Mouse (Mus musculus) liver, adult 2 months (tissue): ENCODE results near the gene Specc1. TPM values are rescaled to one million over a fixed set of nuclear protein-coding genes. Genes with fewer than 3 reads are reported as not detected.

Source experiments
- DNase-seq: peaks from one replicate; pipeline ENCODE4 v3.0.0-alpha.2; 2011; ENCODE audit warnings: low read depth, low spot score; ENCODE audit errors: extremely low read depth
- H3K27ac ChIP-seq: fragments of 200-500 bp; replicated peaks from 2 replicates; pipeline ENCODE4 v1.5.1; 2012; ENCODE audit warnings: low read depth, mild to moderate bottlenecking, control low read depth, inconsistent platforms, low read length; ENCODE audit not compliant: insufficient read depth
- H3K27me3 ChIP-seq: fragments of 200-500 bp; 2 replicates; pipeline ENCODE4 v1.6.1; 2012; ENCODE audit warnings: mild to moderate bottlenecking, moderate library complexity, low read length, inconsistent platforms; ENCODE audit not compliant: control insufficient read depth, insufficient read depth
- H3K36me3 ChIP-seq: fragments of 200-500 bp; 2 replicates; pipeline ENCODE4 v1.6.1; 2012; ENCODE audit warnings: low read length, inconsistent platforms; ENCODE audit not compliant: control insufficient read depth, insufficient read depth
- H3K4me1 ChIP-seq: fragments of 200-500 bp; 2 replicates; pipeline ENCODE4 v1.6.1; 2011; ENCODE audit warnings: low read length; ENCODE audit not compliant: control insufficient read depth, insufficient read depth
- H3K4me3 ChIP-seq: fragments of 200-500 bp; 2 replicates; pipeline ENCODE4 v1.5.1; 2011; ENCODE audit warnings: low read depth, mild to moderate bottlenecking, control low read depth, low read length, moderate library complexity; ENCODE audit not compliant: insufficient read depth
- H3K79me2 ChIP-seq: fragments of 200-500 bp; 2 replicates; pipeline ENCODE4 v1.6.1; 2012; ENCODE audit warnings: inconsistent platforms, mild to moderate bottlenecking, low read length, moderate library complexity; ENCODE audit not compliant: control insufficient read depth, insufficient read depth
- H3K9ac ChIP-seq: fragments of 200-500 bp; 2 replicates; pipeline ENCODE4 v1.6.1; 2012; ENCODE audit warnings: low read depth, mild to moderate bottlenecking, control low read depth, inconsistent platforms, low read length
- CTCF ChIP-seq: fragments of 200-500 bp; IDR thresholded peaks from 2 replicates; pipeline ENCODE4 v1.5.1; 2011; ENCODE audit warnings: low read depth, low read length, control low read depth
- POLR2A ChIP-seq: fragments of 200-500 bp; IDR thresholded peaks from 2 replicates; pipeline ENCODE4 v1.6.1; 2011; ENCODE audit warnings: low read length, control low read depth; ENCODE audit not compliant: insufficient read depth; ENCODE audit errors: extremely low read depth
- WGBS: fragments of 180-500 bp; shearing (Covaris S2); methylation state at CpG from one replicate; pipeline ENCODE4 v1.1.7; 2018; 5-methylcytosine and 5-hydroxymethylcytosine counted together
- polyA plus RNA-seq: library from polyadenylated mRNA; depleted of rRNA; stranded (reverse); fragments of >200 nt; gene quantifications from 2 replicates; pipeline ENCODE4 v1.2.3, GENCODE M21; 2012
- total RNA-seq: library from RNA; depleted of rRNA; stranded (reverse); fragments of >200 nt; gene quantifications from 2 replicates; pipeline ENCODE4 v1.2.3, GENCODE M21; 2014

The Specc1 gene
- total and polyA plus RNA-seq, 2 experiments, result 0.49 to 1.1 TPM

GRCm38 (mm10) chr11:61930098-61930517 is 26.5 kb upstream of the Specc1 start, which contains the start of gene Akap10:
Gene Akap10, minus strand, starts transcription at chr11:61930252.
- peak; percentile 73 for DNase-seq
- under 1% methylated on average over 43 of the region's 43 CpGs for WGBS
- TF ChIP-seq CTCF (no peak), POLR2A (peak; percentile 80; the same call in 1 of the 2 replicates)
- peak within 1 kb of the TSS; percentile 94 for H3K27ac ChIP-seq
- peaks cover 12% of the 10 kb centered on the region for H3K4me1 ChIP-seq
- peak within 1 kb of the TSS; percentile 86 for H3K4me3 ChIP-seq
- peak within 1 kb of the TSS; percentile 86 for H3K9ac ChIP-seq
- H3K27me3 ChIP-seq, result no peaks in the 10 kb centered on the region
- H3K79me2 ChIP-seq, result peaks cover 20% of the 10 kb centered on the region; the same call in 1 of the 2 replicates
- H3K36me3 ChIP-seq, result peaks cover 2% of the 10 kb centered on the region; the same call in 1 of the 2 replicates

GRCm38 (mm10) chr11:61930640-61931586 is 25.6 kb upstream of the Specc1 start:
- Histone ChIP-seq H3K36me3 (peaks cover 2% of the 10 kb centered on the region; the same call in 1 of the 2 replicates), H3K79me2 (peaks cover 15% of the 10 kb centered on the region; the same call in 1 of the 2 replicates), H3K4me3 (peak overlapping the region; percentile 86), H3K4me1 (peaks cover 12% of the 10 kb centered on the region), H3K27me3 (no peaks in the 10 kb centered on the region), H3K27ac (peak overlapping the region; percentile 94), H3K9ac (peak overlapping the region; percentile 86)
- no peak for TF ChIP-seq CTCF
- no peak for TF ChIP-seq POLR2A
- 11% methylated on average over 11 of the region's 11 CpGs for WGBS
- DNase-seq, result peak; percentile 71

- 100% methylated on average over 1 of the region's 1 CpGs for WGBS
- no peak for DNase-seq
- H3K27me3 ChIP-seq, result no peaks in the 10 kb centered on the region
- no peaks in the 10 kb centered on the region for H3K4me1 ChIP-seq
- no peaks in the 10 kb centered on the region for H3K79me2 ChIP-seq
- H3K9ac ChIP-seq, result no peak overlapping the region
- no peak overlapping the region for H3K27ac ChIP-seq
- no peak overlapping the region for H3K4me3 ChIP-seq
- no peak for TF ChIP-seq CTCF
- no peak for TF ChIP-seq POLR2A
- H3K36me3 ChIP-seq, result no peaks in the 10 kb centered on the region
Measured at GRCm38 (mm10) chr11:61937761-61938160, 18.8 kb upstream of the Specc1 start.

DNA sequence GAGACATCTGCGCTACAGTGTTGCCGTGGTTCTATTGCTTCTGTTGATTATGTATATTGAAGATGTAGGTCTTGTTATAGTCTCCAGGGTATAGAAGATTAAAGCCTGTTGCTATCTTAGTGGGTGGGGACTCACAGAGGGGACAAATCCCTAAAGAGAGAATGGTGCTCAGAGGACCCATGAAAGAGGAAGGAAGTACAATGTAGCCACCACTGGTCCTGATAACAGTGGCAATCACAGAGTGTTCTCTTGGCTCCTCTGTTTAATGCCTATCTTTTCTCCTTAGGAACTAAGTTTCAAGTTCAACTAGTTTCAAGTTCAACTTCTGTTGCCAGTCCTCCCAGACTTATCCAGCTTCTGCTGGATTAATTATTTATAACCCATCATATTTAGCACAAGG is 13.7 kb upstream of the Specc1 start:
- Histone ChIP-seq H3K79me2 (no peaks in the 10 kb centered on the region), H3K9ac (no peak overlapping the region), H3K27ac (no peak overlapping the region), H3K27me3 (no peaks in the 10 kb centered on the region), H3K4me3 (no peak overlapping the region), H3K36me3 (no peaks in the 10 kb centered on the region), H3K4me1 (no peaks in the 10 kb centered on the region)
- no peak for DNase-seq
- TF ChIP-seq CTCF (no peak), POLR2A (no peak)
- WGBS, result 81% methylated on average over 2 of the region's 2 CpGs

GRCm38 (mm10) chr11:61944417-61944816 is 12.1 kb upstream of the Specc1 start:
- Histone ChIP-seq H3K4me3 (no peak overlapping the region), H3K79me2 (no peaks in the 10 kb centered on the region), H3K27ac (no peak overlapping the region), H3K9ac (no peak overlapping the region), H3K4me1 (no peaks in the 10 kb centered on the region), H3K36me3 (no peaks in the 10 kb centered on the region), H3K27me3 (no peaks in the 10 kb centered on the region)
- no peak for TF ChIP-seq CTCF
- TF ChIP-seq POLR2A, result no peak
- 82% methylated on average over 9 of the region's 9 CpGs for WGBS
- no peak for DNase-seq

DNA sequence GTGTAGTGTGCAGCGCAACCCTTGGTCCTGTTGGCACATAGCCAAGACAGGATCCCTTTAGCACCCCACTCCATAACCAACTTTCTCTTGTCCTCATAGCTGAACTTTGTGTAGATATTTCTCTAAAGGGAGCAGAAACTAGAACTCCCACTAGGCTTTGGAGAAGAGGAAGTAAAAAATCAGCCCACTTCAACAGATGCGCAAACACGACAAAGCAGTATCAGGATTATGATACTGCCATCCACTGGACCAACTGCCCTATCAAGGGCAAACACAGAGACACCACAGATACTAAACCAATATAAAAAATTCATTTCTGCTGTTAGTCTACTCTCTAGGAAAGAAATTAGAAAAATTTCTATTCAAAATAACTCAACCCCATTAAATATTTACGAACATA is 10.0 kb upstream of the Specc1 start:
- 91% methylated on average over 4 of the region's 4 CpGs for WGBS
- no peaks in the 10 kb centered on the region for H3K27me3 ChIP-seq
- H3K27ac ChIP-seq, result no peak overlapping the region
- no peak for DNase-seq
- H3K36me3 ChIP-seq, result no peaks in the 10 kb centered on the region
- TF ChIP-seq CTCF (no peak), POLR2A (no peak)
- no peaks in the 10 kb centered on the region for H3K4me1 ChIP-seq
- H3K4me3 ChIP-seq, result no peak overlapping the region
- H3K79me2 ChIP-seq, result no peaks in the 10 kb centered on the region
- no peak overlapping the region for H3K9ac ChIP-seq
